Mouse (Mus musculus) stomach, embryonic 15.5 days (tissue): ENCODE data around the gene Tln1. TPM values are rescaled to one million over a fixed set of nuclear protein-coding genes. Genes with fewer than 3 reads are reported as not detected.
A peak's percentile ranks its signal among the peaks of the same experiment; 100 is the strongest.
"Not testable (repeated sequence)": the region's sequence is repeated elsewhere in the genome, so short reads cannot be mapped to it uniquely, and the experiment has no call there.

Source experiments
- ATAC-seq: fragments of 200-750 bp; cut with Nextera tagmentation; 2 replicates; pipeline ENCODE4 v1.8.0; 2017; ENCODE audit warnings: low read depth, moderate number of reproducible peaks, moderate TSS enrichment; ENCODE audit not compliant: insufficient read depth, low FRiP score
- H3K27ac ChIP-seq: fragments of 300-500 bp; sonication (generic); 2 replicates; pipeline ENCODE4 v1.5.1; 2015; ENCODE audit warnings: mild to moderate bottlenecking, inconsistent platforms
- H3K27me3 ChIP-seq: fragments of 300-500 bp; sonication (generic); replicated peaks from 2 replicates; pipeline ENCODE4 v1.6.1; 2015; ENCODE audit warnings: inconsistent platforms
- H3K36me3 ChIP-seq: fragments of 300-500 bp; sonication (generic); 2 replicates; pipeline ENCODE4 v1.6.1; 2015; ENCODE audit warnings: inconsistent platforms
- H3K4me1 ChIP-seq: fragments of 300-500 bp; sonication (generic); 2 replicates; pipeline ENCODE4 v1.6.1; 2015; ENCODE audit warnings: inconsistent platforms
- H3K4me2 ChIP-seq: fragments of 300-500 bp; sonication (generic); 2 replicates; pipeline ENCODE4 v1.6.1; 2015; ENCODE audit warnings: mild to moderate bottlenecking, inconsistent platforms
- H3K4me3 ChIP-seq: fragments of 300-500 bp; sonication (generic); replicated peaks from 2 replicates; pipeline ENCODE4 v1.5.1; 2015; ENCODE audit warnings: inconsistent platforms
- H3K9ac ChIP-seq: fragments of 300-500 bp; sonication (generic); 2 replicates; pipeline ENCODE4 v1.6.1; 2015; ENCODE audit warnings: inconsistent platforms
- H3K9me3 ChIP-seq: fragments of 300-500 bp; sonication (generic); 2 replicates; pipeline ENCODE4 v1.6.1; 2016; ENCODE audit warnings: inconsistent platforms
- WGBS: fragments of 180-500 bp; shearing (Covaris S2); methylation state at CpG from one replicate; pipeline ENCODE4 v1.1.7; 2015; 5-methylcytosine and 5-hydroxymethylcytosine counted together
- polyA plus RNA-seq: library from polyadenylated mRNA; unstranded; fragments of >200 nt; fragmentation: Nextera tagmentation; extraction: Ambion mirVana; gene quantifications from 2 replicates; pipeline ENCODE4 v1.2.1, GENCODE M21; 2015

Tln1 gene
- polyA plus RNA-seq, 1 experiment from 2014 or later = 81.1 TPM

- no peaks in the 10 kb centered on the region for H3K9me3 ChIP-seq
- peak overlapping the region; percentile 26 for H3K4me3 ChIP-seq
- H3K4me1 ChIP-seq = peaks cover 47% of the 10 kb centered on the region
- peak; percentile 13; the same call in 1 of the 2 replicates for ATAC-seq
- peak overlapping the region; percentile 93 for H3K27ac ChIP-seq
- H3K27me3 ChIP-seq = no peaks in the 10 kb centered on the region
- peak overlapping the region; percentile 73 for H3K4me2 ChIP-seq
- 14% methylated on average over 13 of the region's 13 CpGs for WGBS
- H3K9ac ChIP-seq = peak overlapping the region; percentile 12; the same call in 1 of the 2 replicates
- H3K36me3 ChIP-seq = peaks cover 34% of the 10 kb centered on the region
Observed at GRCm38 (mm10) chr4:43558631-43559356, 3.7 kb downstream of the Tln1 start.

DNA sequence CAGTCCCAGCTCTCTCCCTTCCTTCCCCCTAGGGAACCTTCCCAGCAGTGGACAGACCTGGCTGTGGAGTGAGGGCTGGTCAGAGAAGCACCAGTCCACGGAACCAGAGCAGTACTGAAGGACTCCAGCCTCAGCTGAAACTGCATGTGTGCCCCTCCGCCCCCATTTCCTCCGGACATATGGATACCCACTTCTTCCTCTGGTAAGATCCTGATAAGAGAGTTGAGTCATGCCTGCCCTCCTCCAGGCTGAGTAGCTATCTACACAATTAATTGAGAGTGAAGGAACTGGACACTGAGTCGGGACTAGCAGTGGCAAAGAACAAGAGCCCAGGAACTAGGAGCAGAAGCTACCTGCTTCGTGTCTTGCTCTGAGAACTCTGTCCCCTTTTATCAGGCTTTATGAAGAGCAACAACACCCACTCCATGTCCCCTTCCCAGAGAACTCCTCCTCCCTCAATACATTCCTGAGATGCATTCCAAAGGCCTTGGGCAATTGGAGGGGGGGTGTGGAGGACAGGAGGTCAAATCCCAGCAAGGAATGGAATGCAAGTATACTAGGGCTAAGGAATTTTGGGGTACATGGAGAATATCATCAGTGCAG lies 4.4 kb downstream of the Tln1 start:
- WGBS = 22% methylated on average over 5 of the region's 5 CpGs
- H3K9ac ChIP-seq = 0 out of 2 replicates have a peak overlapping the region, but pooled peaks have one; percentile 6
- no peak for ATAC-seq
- H3K4me3 ChIP-seq = peak overlapping the region; percentile 26
- peak overlapping the region; percentile 93 for H3K27ac ChIP-seq
- no peaks in the 10 kb centered on the region for H3K27me3 ChIP-seq
- peaks cover 41% of the 10 kb centered on the region for H3K36me3 ChIP-seq
- H3K9me3 ChIP-seq = no peaks in the 10 kb centered on the region
- peaks cover 41% of the 10 kb centered on the region for H3K4me1 ChIP-seq
- peak overlapping the region; percentile 73 for H3K4me2 ChIP-seq

- WGBS = 91% methylated on average over 7 of the region's 7 CpGs
- Histone ChIP-seq H3K4me1 (peaks cover 37% of the 10 kb centered on the region), H3K9me3 (no peaks in the 10 kb centered on the region), H3K4me2 (no peak overlapping the region), H3K27me3 (no peaks in the 10 kb centered on the region), H3K36me3 (peaks cover 59% of the 10 kb centered on the region), H3K9ac (no peak overlapping the region), H3K27ac (no peak overlapping the region), H3K4me3 (no peak overlapping the region)
- no peak for ATAC-seq
Observed at GRCm38 (mm10) chr4:43555926-43556325, 6.6 kb downstream of the Tln1 start.

- no peak overlapping the region for H3K4me3 ChIP-seq
- H3K27me3 ChIP-seq = no peaks in the 10 kb centered on the region
- H3K4me1 ChIP-seq = peaks cover 18% of the 10 kb centered on the region
- H3K9me3 ChIP-seq = no peaks in the 10 kb centered on the region
- H3K9ac ChIP-seq = no peak overlapping the region
- H3K36me3 ChIP-seq = peaks cover 79% of the 10 kb centered on the region
- H3K27ac ChIP-seq = no peak overlapping the region
- no peak for ATAC-seq
- H3K4me2 ChIP-seq = no peak overlapping the region
Observed at GRCm38 (mm10) chr4:43553891-43554290, 8.6 kb downstream of the Tln1 start.

- Histone ChIP-seq H3K4me1 (peaks cover 4% of the 10 kb centered on the region), H3K36me3 (peaks cover 94% of the 10 kb centered on the region), H3K4me2 (no peak overlapping the region), H3K4me3 (no peak overlapping the region), H3K9ac (no peak overlapping the region), H3K27ac (no peak overlapping the region), H3K9me3 (no peaks in the 10 kb centered on the region), H3K27me3 (no peaks in the 10 kb centered on the region)
- no peak for ATAC-seq
- WGBS = 95% methylated on average over 5 of the region's 5 CpGs
Observed at GRCm38 (mm10) chr4:43552437-43552836, 10.1 kb downstream of the Tln1 start.

- not testable (repeated sequence) for ATAC-seq
- 79% methylated on average over 6 of the region's 6 CpGs for WGBS
- peaks cover 95% of the 10 kb centered on the region for H3K36me3 ChIP-seq
Observed at GRCm38 (mm10) chr4:43551854-43552253, 10.6 kb downstream of the Tln1 start.

DNA sequence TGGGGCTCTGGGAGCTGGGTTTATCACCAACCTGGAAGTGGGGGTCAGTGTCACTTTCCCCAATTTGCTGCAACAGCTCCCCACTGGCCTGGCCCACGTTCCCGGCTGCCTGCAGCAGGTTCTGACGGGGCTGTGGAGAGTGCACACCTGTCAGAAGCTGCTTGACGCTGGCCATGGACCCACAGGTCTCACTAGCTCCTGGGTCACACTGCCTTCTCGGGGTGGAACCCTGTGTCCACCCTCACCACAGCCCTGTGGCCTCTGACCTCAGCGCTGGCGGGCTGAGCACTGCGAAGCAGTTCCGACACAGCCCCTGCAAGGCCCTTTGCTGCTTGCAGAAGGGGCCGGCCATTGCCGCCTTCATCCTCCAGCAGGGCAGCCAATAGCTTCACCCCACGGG lies 13.4 kb downstream of the Tln1 start:
- Histone ChIP-seq H3K9me3 (no peaks in the 10 kb centered on the region), H3K4me3 (no peak overlapping the region), H3K27ac (no peak overlapping the region), H3K4me1 (no peaks in the 10 kb centered on the region), H3K27me3 (no peaks in the 10 kb centered on the region), H3K4me2 (no peak overlapping the region), H3K9ac (no peak overlapping the region), H3K36me3 (peaks cover 93% of the 10 kb centered on the region)
- WGBS = 93% methylated on average over 12 of the region's 12 CpGs
- no peak for ATAC-seq

More at GRCm38 (mm10) chr4:43551854-43552253, 10.6 kb downstream of the Tln1 start:
- H3K27me3 ChIP-seq, H3K27ac ChIP-seq, H3K9me3 ChIP-seq, H3K4me1 ChIP-seq, H3K4me2 ChIP-seq, H3K4me3 ChIP-seq, H3K9ac ChIP-seq: not testable (repeated sequence)

GRCm38 (mm10) chr4:43547160-43547559 lies 15.3 kb downstream of the Tln1 start:
- Histone ChIP-seq H3K4me1 (no peaks in the 10 kb centered on the region), H3K4me2 (no peak overlapping the region), H3K4me3 (no peak overlapping the region), H3K27me3 (no peaks in the 10 kb centered on the region), H3K9me3 (no peaks in the 10 kb centered on the region), H3K9ac (no peak overlapping the region), H3K36me3 (peaks cover 93% of the 10 kb centered on the region), H3K27ac (no peak overlapping the region)
- no peak for ATAC-seq
- 94% methylated on average over 8 of the region's 8 CpGs for WGBS

GRCm38 (mm10) chr4:43546375-43547047 lies 16.0 kb downstream of the Tln1 start:
- Histone ChIP-seq H3K4me2 (no peak overlapping the region), H3K36me3 (peaks cover 92% of the 10 kb centered on the region), H3K9me3 (no peaks in the 10 kb centered on the region), H3K9ac (no peak overlapping the region), H3K27ac (no peak overlapping the region), H3K27me3 (no peaks in the 10 kb centered on the region), H3K4me3 (no peak overlapping the region), H3K4me1 (no peaks in the 10 kb centered on the region)
- 90% methylated on average over 12 of the region's 12 CpGs for WGBS
- no peak for ATAC-seq

GRCm38 (mm10) chr4:43542044-43542443 lies 20.4 kb downstream of the Tln1 start:
- Histone ChIP-seq H3K27me3 (no peaks in the 10 kb centered on the region), H3K9ac (no peak overlapping the region), H3K9me3 (no peaks in the 10 kb centered on the region), H3K4me3 (no peak overlapping the region), H3K4me1 (no peaks in the 10 kb centered on the region), H3K27ac (no peak overlapping the region), H3K4me2 (no peak overlapping the region), H3K36me3 (peaks cover 88% of the 10 kb centered on the region)
- no peak for ATAC-seq
- 60% methylated on average over 2 of the region's 3 CpGs for WGBS

DNA sequence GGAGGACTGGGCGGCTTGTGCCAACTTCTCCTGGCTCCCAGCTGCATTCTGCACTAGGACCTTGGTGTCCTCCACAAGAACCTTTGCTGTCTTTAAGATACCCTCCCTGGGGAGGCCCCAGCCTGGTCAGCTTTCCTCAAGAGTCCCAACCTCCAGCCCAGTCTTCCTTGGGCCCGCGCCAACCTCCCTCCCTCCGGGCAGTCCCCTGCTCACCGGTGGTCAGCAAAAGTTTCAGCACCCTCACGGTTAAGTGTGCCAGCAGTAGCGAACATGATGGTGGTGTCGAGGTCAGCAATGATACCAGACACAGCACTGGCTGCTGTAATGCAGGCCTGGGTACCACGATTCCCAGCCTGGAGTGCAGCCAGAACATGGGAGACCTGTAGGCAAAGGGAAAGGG lies 26.5 kb downstream of the Tln1 start:
- Histone ChIP-seq H3K4me3 (no peak overlapping the region), H3K27ac (no peak overlapping the region), H3K9me3 (no peaks in the 10 kb centered on the region), H3K4me2 (no peak overlapping the region), H3K36me3 (peaks cover 91% of the 10 kb centered on the region), H3K9ac (no peak overlapping the region), H3K4me1 (no peaks in the 10 kb centered on the region), H3K27me3 (no peaks in the 10 kb centered on the region)
- ATAC-seq = no peak
- 91% methylated on average over 9 of the region's 9 CpGs for WGBS

DNA sequence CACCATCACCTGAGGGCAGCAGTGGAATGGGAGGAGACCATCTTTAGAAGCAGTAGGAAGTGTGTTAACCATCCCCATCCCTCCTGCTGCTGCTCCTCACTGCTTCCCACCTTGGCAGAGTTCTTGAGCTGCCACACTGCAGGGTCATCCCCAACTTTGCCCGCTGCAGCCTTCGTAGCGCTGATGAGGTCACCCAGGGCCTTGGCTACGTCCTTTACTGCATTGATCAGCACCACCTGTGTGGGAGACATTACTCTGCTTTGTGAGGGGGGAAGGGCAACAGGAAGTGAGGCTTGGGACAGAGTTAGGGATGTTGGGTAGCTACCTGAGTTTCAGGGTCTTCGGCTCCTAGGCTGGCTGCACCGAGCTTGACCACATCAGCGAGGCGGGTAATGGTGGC lies 26.9 kb downstream of the Tln1 start:
- Histone ChIP-seq H3K9ac (no peak overlapping the region), H3K27me3 (no peaks in the 10 kb centered on the region), H3K27ac (no peak overlapping the region), H3K4me2 (no peak overlapping the region), H3K4me3 (no peak overlapping the region), H3K4me1 (no peaks in the 10 kb centered on the region), H3K36me3 (peaks cover 88% of the 10 kb centered on the region), H3K9me3 (no peaks in the 10 kb centered on the region)
- WGBS = 91% methylated on average over 8 of the region's 8 CpGs
- ATAC-seq = no peak
